Comparison of ENCODE assay signal across 12 mouse cellular contexts in genomic region chr11:6086991-6087390, GRCm38 (mm10). TPM values are rescaled to one million over a fixed set of nuclear protein-coding genes. Genes with fewer than 3 reads are reported as not detected.
DNase-seq lines count a peak whose midpoint lies in the region; ATAC-seq and TF ChIP-seq lines count a peak whose summit lies in the region.
"Had no signal": no experiment of that assay in that cellular context is flagged by ENCODE, and none has a peak within 500 bp of the region (broad histone marks: within the 10 kb centered on the region; RNA-seq: fewer than 3 reads in every experiment).

No protein-coding gene starts in this region.

- peak overlapping the region; percentile 66 for H3K27ac ChIP-seq in heart, embryonic 16.5 days (ENCODE audit: low read length)
- peak overlapping the region; percentile 72 for H3K27ac ChIP-seq in midbrain, postnatal 0 days (ENCODE audit: low read depth, low read length)
- no peak overlapping the region for H3K27ac ChIP-seq in midbrain, embryonic 11.5 days (ENCODE audit: low read depth, low read length)
- H3K27ac ChIP-seq in intestine, embryonic 16.5 days (ENCODE audit: low read length) = no peak overlapping the region
- H3K27ac ChIP-seq: macrophage had no signal

- no peaks in the 10 kb centered on the region for H3K9me3 ChIP-seq in heart, embryonic 16.5 days (replicated peaks; ENCODE audit: control insufficient read depth, low read length)
- H3K9me3 ChIP-seq in midbrain, postnatal 0 days (ENCODE audit: low read length) = no peaks in the 10 kb centered on the region
- H3K9me3 ChIP-seq in midbrain, embryonic 11.5 days (ENCODE audit: control insufficient read depth, low read length) = no peaks in the 10 kb centered on the region
- no peaks in the 10 kb centered on the region for H3K9me3 ChIP-seq in intestine, embryonic 16.5 days (ENCODE audit: control insufficient read depth, low read length)

- H3K4me1 ChIP-seq in heart, embryonic 16.5 days (ENCODE audit: control insufficient read depth, insufficient read depth, low read length) = peaks cover 11% of the 10 kb centered on the region
- H3K4me1 ChIP-seq in midbrain, postnatal 0 days (ENCODE audit: insufficient read depth, low read length) = peaks cover 5% of the 10 kb centered on the region; the same call in 1 of the 2 replicates
- H3K4me1 ChIP-seq in midbrain, embryonic 11.5 days (ENCODE audit: control insufficient read depth, insufficient read depth, low read length) = no peaks in the 10 kb centered on the region
- peaks cover 3% of the 10 kb centered on the region; the same call in 1 of the 2 replicates for H3K4me1 ChIP-seq in intestine, embryonic 16.5 days (ENCODE audit: control insufficient read depth, insufficient read depth, low read length)

- intact Hi-C loops in heart, postnatal 14 days (cut with DNase I) = no loop called here

- no peak overlapping the region for H3K9ac ChIP-seq in heart, embryonic 16.5 days (ENCODE audit: low read length)
- 0 out of 2 replicates have a peak overlapping the region, but pooled peaks have one; percentile 19 for H3K9ac ChIP-seq in midbrain, postnatal 0 days (replicated peaks; ENCODE audit: low read length, poor library complexity, severe bottlenecking)
- H3K9ac ChIP-seq in midbrain, embryonic 11.5 days (ENCODE audit: low read length) = no peak overlapping the region
- no peak overlapping the region for H3K9ac ChIP-seq in intestine, embryonic 16.5 days (ENCODE audit: low read depth, low read length)

- peak overlapping the region; percentile 14; the same call in 1 of the 2 replicates for H3K4me2 ChIP-seq in heart, embryonic 16.5 days (ENCODE audit: low read depth, low read length)
- H3K4me2 ChIP-seq in midbrain, postnatal 0 days (ENCODE audit: low read depth, low read length, poor library complexity, severe bottlenecking) = no peak overlapping the region
- H3K4me2 ChIP-seq in midbrain, embryonic 11.5 days = no peak overlapping the region
- no peak overlapping the region for H3K4me2 ChIP-seq in intestine, embryonic 16.5 days (ENCODE audit: low read depth, low read length)

- H3K4me3 ChIP-seq in heart, embryonic 16.5 days (ENCODE audit: low read length) = no peak overlapping the region
- H3K4me3 ChIP-seq in midbrain, postnatal 0 days (ENCODE audit: low read depth, low read length) = no peak overlapping the region
- H3K4me3 ChIP-seq in midbrain, embryonic 11.5 days (ENCODE audit: low read depth, low read length) = no peak overlapping the region
- no peak overlapping the region for H3K4me3 ChIP-seq in intestine, embryonic 16.5 days (ENCODE audit: low read length)

- ATAC-seq in heart, embryonic 16.5 days (replicated peaks; ENCODE audit: extremely low read depth, insufficient read depth, low FRiP score) = peak; percentile 73
- ATAC-seq in midbrain, postnatal 0 days (ENCODE audit: low FRiP score) = no peak
- ATAC-seq in midbrain, embryonic 11.5 days (ENCODE audit: low FRiP score) = no peak
- peak; percentile 96 for ATAC-seq in intestine, embryonic 16.5 days

- no peak for TF ChIP-seq CTCF in midbrain, postnatal 0 days (IDR thresholded peaks at IDR 0.05)

- no peak for DNase-seq in heart, postnatal 14 days
- no peak for DNase-seq in midbrain, postnatal 0 days (ENCODE audit: low spot score)
- DNase-seq in midbrain, embryonic 11.5 days (ENCODE audit: low spot score, missing footprints) = no peak
- DNase-seq in right cerebral cortex, postnatal 10 days (ENCODE audit: low spot score in 2 of 2) = peak; percentile 79 to 85
- no peak for DNase-seq in gastrocnemius, postnatal 25 days
- DNase-seq in adrenal gland, postnatal 36 days = no peak
- DNase-seq: embryo, embryonic 11 days; kidney, adult 2 months; liver had no signal

- 29% methylated on average over 4 of the region's 4 CpGs for WGBS in heart, embryonic 16.5 days
- 45% methylated on average over 4 of the region's 4 CpGs for WGBS in midbrain, postnatal 0 days
- WGBS in midbrain, embryonic 11.5 days = 72% methylated on average over 4 of the region's 4 CpGs
- 51% methylated on average over 4 of the region's 4 CpGs for WGBS in intestine, embryonic 16.5 days

- no peaks in the 10 kb centered on the region for H3K36me3 ChIP-seq in heart, embryonic 16.5 days (ENCODE audit: control insufficient read depth, insufficient read depth)
- no peaks in the 10 kb centered on the region for H3K36me3 ChIP-seq in midbrain, postnatal 0 days (ENCODE audit: insufficient read depth, low read length)
- no peaks in the 10 kb centered on the region for H3K36me3 ChIP-seq in midbrain, embryonic 11.5 days (ENCODE audit: control insufficient read depth, insufficient read depth, low read length)
- no peaks in the 10 kb centered on the region for H3K36me3 ChIP-seq in intestine, embryonic 16.5 days (ENCODE audit: control insufficient read depth, insufficient read depth, low read length)

- no peaks in the 10 kb centered on the region for H3K27me3 ChIP-seq in heart, embryonic 16.5 days (ENCODE audit: control insufficient read depth, insufficient read depth, low read length)
- no peaks in the 10 kb centered on the region for H3K27me3 ChIP-seq in midbrain, postnatal 0 days (ENCODE audit: insufficient read depth, low read length)
- H3K27me3 ChIP-seq in midbrain, embryonic 11.5 days (ENCODE audit: control insufficient read depth, insufficient read depth, low read length) = no peaks in the 10 kb centered on the region
- H3K27me3 ChIP-seq in intestine, embryonic 16.5 days (replicated peaks; ENCODE audit: control insufficient read depth, insufficient read depth, low read length) = no peaks in the 10 kb centered on the region

RNA-seq across cellular contexts. Expression of gene Camk2b, which starts 20.8 kb away (rescaled TPM):
- 2.7 and 2.8 TPM in 2 replicates for polyA plus RNA-seq in heart, embryonic 16.5 days (2015; fragmentation: Nextera tagmentation; extraction: Ambion mirVana)
- 1 to 10 TPM; 8.6 TPM for total RNA-seq in heart, postnatal 14 days (2021)
- total RNA-seq in midbrain, postnatal 0 days (2014; rRNA removed) = 195 and 225 TPM in 2 replicates
- 199 and 208 TPM in 2 replicates for polyA plus RNA-seq in midbrain, postnatal 0 days (2015; fragmentation: Nextera tagmentation; extraction: Ambion mirVana)
- polyA plus RNA-seq in midbrain, embryonic 11.5 days (2014; fragmentation: Nextera tagmentation; extraction: Ambion mirVana) = 2.4 and 2.5 TPM in 2 replicates
- 5.8 and 6.8 TPM in 2 replicates for polyA plus RNA-seq in intestine, embryonic 16.5 days (2015; fragmentation: Nextera tagmentation; extraction: Ambion mirVana)
- 100 to 1,000 TPM; 115 to 121 TPM for total RNA-seq in gastrocnemius, postnatal 25 days (2021)
- 10 to 100 TPM in 1 of 2 experiments, 1 to 10 TPM in 1; 7.8 to 14.5 TPM for total RNA-seq in adrenal gland, postnatal 36 days (2021)

Comparison
In these comparisons a context has a peak if more than half of its experiments do, and no peak if none do; other contexts are left out.
1. H3K27ac ChIP-seq: peak in heart, embryonic 16.5 days (single experiment) and midbrain, postnatal 0 days (single experiment); none in midbrain, embryonic 11.5 days (single experiment) and intestine, embryonic 16.5 days (single experiment).
2. ATAC-seq: peak in heart, embryonic 16.5 days (single experiment) and intestine, embryonic 16.5 days (single experiment); none in midbrain, postnatal 0 days (single experiment) and midbrain, embryonic 11.5 days (single experiment).
3. DNase-seq: peak in right cerebral cortex, postnatal 10 days (2 of 2); none in heart, postnatal 14 days (0 of 2), midbrain, postnatal 0 days (single experiment), midbrain, embryonic 11.5 days (single experiment), gastrocnemius, postnatal 25 days (single experiment) and adrenal gland, postnatal 36 days (0 of 2).
4. RNA of gene Camk2b, which starts 20.8 kb away (total RNA-seq): 195 to 225 TPM in midbrain, postnatal 0 days and 115 to 121 TPM in gastrocnemius, postnatal 25 days; 7.8 to 14.5 TPM in adrenal gland, postnatal 36 days and 8.6 TPM in heart, postnatal 14 days; every median in the first group is over 4 times any median in the second.